Mouse (Mus musculus) spleen, adult 2 months (tissue): ENCODE data around the gene Etl4.

ENCODE experiments used
- CTCF ChIP-seq: fragments of 200-500 bp; IDR thresholded peaks from 2 replicates; pipeline ENCODE4 v1.5.1; 2011; ENCODE audit warnings: mild to moderate bottlenecking, inconsistent platforms; ENCODE audit not compliant: insufficient read depth, insufficient read length, insufficient replicate concordance; ENCODE audit errors: extremely low read depth
- POLR2A ChIP-seq: fragments of 200-500 bp; IDR thresholded peaks from 2 replicates; pipeline ENCODE4 v1.6.1; 2011; ENCODE audit warnings: low read depth, low read length, inconsistent platforms

GRCm38 (mm10) chr2:20417998-20418397, 508.4 kb downstream of the Etl4 start:
- TF ChIP-seq POLR2A: no peak
- no peak for TF ChIP-seq CTCF
